Mouse (Mus musculus) forelimb bud, embryonic 11.5 days (tissue): Measurements from ENCODE around the gene Ggt5.
A peak's percentile ranks its signal among the peaks of the same experiment; 100 is the strongest.
"Not testable (repeated sequence)": the region's sequence is repeated elsewhere in the genome, so short reads cannot be mapped to it uniquely, and the experiment has no call there.

ENCODE experiments used
- DNase-seq: peaks from one replicate; pipeline ENCODE4 v3.0.0-alpha.2; 2012; ENCODE audit warnings: low read depth, low spot score

The Ggt5 gene

DNA sequence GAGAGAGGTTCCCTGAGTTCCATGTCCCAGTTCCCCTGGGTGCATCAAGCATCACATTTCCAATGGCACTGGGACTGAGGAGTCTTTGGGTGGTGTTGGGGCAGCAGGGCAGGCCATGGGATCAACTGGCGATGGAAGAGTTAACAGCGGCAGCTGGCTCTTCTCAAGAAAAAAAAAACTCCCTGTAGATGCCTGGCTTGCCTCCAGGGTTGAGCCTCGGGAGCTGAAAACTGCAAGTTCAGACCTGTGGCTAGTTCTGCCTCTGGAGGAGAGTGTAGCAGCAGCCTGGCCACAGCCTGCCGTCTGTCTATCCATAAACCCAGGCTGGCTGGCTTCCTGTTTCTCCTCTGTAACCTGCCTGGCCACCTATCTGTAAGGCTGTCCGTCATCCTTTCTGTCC, at the start of gene Ggt5:
Gene Ggt5, plus strand, starts transcription at position 212 of the 400 bp plus-strand sequence.
- DNase-seq = peak; percentile 40

DNA sequence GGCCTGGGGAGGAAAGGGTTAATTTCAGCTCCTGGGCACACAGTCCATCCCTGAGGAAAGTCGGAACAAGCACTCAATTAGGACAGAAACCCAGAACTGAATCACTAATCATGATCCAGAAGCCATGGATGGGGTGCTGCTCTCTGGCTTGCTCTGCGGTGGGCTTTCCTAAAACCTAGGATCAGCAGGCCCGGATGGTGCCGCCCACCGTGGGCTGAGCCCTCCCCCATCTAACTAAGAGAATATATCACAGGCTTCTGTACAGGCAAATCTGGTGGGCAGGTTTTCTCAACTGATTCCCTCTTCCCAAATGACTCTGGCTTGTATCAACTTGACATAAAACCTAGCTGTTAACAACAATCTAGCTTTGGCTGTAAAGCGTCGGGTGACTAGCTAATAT, 41.2 kb upstream of the Ggt5 start:
- DNase-seq = peak; percentile 29

DNA sequence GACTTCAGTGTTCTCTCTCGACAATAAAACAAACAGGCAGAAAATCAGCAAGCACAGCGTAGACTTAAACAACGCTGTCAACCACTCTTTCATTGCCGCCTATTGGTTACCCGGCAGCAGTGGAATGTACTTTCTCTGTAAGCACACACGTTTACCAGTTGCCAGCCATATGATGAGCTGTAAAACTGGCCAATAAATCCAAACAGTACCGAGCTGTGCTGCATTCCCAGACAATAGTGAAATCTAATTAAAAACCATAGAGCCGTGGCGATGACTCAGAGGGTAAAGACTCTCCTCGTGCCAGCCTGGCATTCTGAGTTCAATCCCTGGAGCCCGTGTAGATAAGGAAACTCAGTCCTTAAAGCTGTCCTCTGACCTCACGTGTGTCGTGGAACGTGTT, 40.7 kb upstream of the Ggt5 start:
- DNase-seq = peak; percentile 70

DNA sequence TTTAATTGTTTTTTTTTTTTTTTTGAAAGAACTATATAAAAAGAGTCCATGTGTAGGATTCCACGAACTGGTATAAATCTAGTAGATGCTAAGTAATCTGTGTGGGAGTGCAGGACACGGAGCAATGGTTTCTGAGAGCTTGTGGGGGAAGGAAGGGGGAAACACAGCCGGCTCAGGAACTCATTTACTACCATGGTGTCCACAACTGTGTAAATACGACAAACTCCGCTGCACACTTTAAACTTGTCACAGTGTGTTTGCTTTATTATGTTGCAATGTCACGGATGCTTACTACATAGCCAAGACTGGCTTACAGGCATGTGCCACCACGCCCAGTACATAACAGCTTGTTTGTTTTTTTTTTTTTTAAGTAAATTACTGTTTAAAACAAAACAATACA, 39.3 kb upstream of the Ggt5 start:
- no peak for DNase-seq

DNA sequence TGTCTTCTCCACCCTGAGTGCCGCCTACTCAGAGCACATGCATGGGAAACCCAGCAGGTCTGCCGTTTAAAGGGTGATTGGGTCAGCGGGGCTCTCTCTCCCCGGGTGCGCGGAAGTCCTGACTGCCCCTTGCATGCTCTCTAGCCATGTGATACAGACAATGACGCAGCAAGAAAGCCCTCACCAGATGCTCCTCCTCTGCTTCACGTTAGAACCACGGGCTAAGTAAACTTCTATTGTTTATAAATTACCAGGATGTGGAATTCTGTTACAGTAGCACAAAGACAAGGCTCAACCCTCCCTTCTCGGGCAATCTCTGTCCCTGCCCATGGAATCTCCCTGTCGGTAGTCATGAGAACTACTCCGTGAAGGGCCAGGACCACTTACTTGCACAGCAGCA, 38.0 kb upstream of the Ggt5 start:
- DNase-seq = no peak

DNA sequence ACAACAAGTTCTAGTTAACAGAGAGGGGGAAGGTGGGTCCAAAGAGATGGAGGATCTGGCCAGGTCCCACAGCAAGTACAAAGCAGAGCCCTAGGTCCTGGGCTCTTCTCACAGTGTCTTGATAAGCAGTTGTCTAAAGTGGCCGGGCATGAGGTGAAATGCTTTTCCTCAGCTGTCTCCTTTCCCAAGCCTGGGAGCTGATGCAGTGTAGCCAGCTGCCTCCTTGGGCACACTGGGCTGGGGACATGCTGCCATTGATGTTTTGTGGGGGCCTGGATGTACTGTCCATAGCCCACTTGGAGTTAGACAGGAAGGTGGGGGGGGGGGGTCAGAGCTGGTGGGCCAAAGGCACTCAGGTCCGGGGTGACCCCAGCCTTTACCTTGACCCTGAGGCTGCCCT, 37.0 kb upstream of the Ggt5 start:
- DNase-seq = no peak

DNA sequence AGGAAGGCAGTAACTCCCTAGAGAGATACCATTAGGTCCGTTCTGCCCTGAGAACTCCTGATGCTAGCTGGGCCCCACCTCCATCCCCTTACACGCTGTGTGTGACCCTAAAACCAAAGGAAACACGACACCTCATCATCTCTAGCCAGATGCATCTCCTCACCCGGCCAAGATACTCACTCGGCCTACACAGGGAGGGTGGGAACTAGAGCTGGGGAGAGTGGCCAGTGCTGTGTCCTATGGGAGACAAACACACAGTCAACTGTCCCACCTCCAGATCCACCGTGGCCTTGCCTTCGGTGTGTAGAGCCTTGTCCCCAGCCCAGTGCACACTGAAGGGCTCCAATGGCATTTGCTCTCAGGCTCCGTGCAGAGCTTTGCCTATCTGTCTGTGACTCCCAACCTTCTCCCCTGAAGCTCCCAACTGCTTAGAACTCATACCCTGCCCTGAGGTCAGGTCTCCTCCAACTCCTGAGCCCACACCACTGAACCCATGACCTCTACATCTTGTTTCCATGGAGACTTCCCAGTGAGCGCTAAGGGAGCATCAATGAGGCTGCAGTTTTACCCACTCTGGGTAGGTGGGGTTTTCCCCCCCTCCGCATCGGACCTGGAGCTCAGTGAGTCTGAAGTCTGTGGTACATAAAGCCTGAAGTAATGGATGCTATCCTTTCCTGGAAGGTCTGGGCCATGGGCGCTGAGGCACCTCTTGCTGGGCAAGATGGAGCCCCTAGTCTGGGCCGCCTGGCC, 36.3 kb upstream of the Ggt5 start:
- no peak for DNase-seq

DNA sequence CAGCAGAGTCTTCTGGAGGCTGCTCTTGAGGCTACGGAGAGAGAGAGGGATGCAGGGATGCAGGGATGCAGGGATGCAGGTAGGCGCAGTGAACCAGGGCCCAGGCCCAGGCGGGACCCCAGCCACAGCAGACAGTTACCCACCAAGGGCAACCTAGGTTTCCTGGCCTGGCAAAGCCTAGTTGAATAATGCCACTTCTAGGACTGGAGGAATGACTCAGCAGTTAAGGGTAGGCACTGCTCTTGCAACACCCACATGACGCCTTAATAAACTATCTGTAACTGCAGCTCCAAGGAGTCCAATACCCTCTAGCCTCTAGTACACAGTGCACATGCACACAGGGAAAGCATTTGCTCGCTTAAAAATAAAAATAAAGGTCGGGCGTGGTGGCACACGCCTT, 35.0 kb upstream of the Ggt5 start:
- DNase-seq = no peak

DNA sequence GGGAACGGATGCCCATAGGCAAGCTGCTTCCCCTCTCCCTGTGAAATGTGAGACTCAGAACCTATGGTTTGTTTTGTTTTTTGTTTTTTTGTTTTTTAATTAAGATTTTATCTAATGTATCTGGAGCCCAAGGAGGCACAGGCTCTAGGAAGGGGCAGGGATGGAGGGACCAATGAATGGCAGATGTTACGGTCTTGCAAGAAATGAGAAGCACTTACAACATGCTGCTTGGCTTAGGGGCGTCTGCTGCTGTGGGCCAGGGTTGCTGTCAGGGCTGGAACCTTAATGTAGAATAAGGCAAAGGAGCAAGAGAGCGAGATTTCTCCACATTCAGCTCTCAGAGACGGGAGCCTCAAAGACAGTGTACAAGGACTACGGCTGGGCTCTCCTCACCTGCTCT, 33.6 kb upstream of the Ggt5 start:
- DNase-seq = no peak

DNA sequence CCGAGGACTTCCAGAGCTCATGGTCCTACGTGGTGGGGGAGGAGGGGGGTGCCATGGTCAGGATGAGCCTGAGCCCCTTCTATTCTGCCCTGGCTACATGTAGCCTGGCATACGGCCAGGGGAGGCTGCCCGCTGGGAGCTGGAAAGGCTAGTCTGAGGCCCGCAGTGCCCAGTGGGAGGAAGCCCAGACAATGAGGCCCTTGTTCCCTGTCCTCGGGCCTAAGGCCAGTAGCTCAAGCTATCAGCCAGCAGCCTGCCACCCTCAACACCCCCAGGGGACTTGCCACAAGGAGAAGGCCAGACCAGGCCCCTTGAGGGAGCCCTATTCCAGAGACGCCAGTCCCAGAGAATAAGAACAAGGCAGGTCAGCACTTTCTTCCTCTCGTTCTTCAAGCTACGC, 33.1 kb upstream of the Ggt5 start:
- no peak for DNase-seq

DNA sequence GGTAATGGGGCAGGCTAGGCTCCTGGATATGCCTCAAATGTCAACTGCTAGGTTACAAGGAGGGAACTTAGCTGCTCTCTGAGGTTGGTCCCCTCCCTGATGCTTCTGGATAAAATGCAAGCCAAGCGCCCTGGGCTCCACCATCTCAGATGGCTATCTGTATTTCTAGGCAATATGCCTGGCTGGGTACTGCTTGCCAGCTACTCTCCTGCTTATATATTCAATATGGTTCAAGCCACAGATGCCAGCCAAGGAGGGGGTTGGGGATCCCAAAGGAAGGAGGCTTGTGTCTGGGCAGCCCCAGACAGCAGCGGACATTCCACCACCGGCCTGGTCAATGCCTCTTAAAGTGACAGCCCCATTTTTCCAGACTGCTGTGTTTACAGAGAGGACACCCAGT, 30.6 kb upstream of the Ggt5 start:
- no peak for DNase-seq

DNA sequence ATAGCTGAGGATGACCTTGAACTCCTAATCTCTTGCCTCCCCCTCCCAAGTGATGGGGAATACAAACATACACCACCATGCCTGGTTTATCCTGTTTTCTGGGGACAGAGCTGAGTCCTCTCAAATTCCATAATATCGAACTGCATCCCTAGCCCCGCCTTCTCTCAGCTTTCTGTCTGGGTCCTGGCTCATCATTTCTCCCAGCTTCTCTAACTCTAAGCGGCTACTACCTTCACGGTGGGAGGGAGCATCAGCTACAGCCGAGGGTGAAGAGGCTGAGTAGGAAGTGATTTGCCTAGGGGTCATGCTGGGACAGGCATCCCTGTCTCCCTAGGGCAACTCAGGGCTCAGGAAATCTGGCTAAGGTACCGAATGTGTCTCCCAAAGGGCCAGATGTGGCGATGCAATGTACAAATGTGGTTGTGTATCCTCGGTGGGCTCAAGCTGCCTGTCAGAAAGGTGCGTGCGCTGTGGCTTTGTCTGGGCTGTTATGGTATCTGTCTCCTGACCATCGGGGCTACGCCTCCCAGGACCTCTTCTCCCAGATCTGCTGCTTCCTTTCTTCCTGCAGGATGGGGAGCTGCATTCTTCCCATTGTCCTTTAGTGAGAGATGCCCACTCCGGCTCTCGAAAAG, 30.0 kb upstream of the Ggt5 start:
- DNase-seq = no peak

DNA sequence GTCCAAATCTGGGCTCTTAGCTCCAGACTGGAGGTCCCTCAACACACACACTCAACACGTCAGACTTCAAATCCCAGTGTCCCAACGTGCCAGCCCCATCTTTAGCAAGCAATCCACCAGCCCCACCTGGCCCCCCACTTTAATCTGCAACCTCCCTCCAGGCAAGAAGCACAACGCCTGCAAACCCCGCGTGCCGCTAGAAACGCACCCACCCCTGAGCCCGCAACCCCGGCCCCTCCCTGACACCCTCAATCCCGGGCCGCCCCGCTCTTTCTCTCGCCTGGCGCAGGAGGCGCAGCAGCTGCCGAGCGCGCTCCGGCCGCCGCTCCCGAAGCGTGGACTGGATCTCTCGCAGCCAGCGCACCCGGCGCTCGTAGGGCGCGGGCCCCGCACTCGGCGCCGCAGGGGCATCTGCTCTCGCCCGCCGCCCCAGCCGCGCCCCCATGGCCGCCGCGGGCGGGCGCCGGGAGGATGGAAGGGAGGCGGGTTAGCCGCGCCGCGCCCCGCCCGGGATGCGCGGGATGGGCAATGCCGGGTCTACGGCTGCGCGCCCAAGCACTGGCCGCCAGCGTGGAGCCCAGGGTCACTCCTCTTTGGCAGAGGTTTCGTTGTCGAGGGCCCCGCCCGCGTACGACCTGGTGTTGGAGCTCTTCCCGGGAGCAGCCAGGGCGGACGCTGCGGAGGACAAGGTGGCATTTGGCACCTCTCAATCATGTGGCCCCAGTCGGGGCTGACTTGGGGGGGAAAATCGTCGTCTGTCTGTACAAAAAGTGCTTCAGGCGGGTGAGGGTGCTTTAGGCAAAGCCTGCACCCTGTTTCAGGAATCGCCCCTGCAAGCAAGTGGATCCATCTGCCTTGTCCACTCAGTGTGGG, 29.2 kb upstream of the Ggt5 start, which contains the start of gene Lrrc75b:
Gene Lrrc75b, minus strand, starts transcription at position 655 of the 873 bp plus-strand sequence.
- DNase-seq = no peak

DNA sequence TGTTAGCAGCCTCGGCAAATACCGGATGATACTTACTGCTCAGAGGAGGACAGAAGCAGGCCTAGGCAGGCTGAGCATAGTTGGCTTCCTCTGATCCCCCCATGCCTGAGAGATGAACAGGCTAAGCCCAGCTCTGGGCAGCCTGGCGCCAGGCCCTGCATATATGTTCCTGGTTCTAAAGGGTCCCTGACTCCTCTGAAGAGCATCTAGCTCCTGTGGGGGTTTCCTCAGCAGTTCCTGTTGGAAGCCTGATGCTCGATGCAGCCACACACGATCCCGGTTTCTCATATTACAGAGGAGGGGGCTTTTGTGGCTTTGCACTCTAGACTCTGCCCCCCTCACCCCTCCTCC, 28.6 kb upstream of the Ggt5 start:
- DNase-seq = no peak

DNA sequence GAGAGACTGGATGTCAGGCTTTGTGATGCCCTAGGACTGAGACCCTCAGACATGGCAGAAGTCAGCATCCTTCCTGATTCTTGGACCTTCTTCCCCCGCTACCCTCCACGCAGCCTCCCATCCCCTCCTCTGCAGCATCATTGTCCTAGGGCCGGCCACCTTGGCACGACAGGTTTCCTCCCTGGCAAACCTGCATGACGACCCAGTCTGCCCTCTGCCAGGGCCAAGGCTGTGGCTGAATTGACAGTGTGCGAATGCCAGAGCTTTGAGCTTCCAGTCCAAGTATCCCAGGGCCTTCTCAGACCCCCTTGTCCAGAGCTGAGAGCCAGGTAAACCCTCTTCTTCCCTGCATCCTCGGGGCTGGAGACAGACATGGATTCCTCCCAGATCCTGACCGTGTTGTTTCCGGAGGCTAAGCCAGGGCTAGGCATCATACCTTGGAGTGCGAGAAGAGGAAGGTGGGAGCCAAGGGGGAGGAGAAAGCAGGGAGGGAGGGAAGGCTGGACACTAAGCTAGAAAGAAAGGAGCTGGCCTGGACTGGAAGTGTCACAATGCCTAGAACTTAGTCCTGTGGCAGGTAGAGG, 28.0 kb upstream of the Ggt5 start, which contains the start of gene Ggt1:
Gene Ggt1, plus strand, starts transcription at position 534 of the 584 bp plus-strand sequence.
- no peak for DNase-seq

DNA sequence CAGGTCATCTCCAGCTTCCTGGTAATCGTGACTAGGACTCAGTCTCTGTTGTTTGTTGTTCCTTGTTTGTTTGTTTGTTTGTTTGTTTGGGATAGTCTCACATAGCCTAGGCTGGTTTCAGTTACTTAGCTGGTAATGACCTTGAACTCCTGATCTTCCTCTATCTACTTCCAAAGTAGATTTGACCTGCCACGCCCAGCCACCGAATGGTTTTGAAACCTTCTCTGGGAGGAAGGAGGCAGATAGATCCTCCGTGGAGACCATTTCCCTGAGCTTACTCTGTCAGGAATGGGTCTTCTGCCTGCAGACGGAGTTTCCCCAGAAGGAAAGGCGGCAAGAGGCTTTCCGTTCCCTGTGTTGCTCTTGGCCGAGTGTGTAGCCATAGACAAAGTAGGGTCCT, 26.5 kb upstream of the Ggt5 start:
- no peak for DNase-seq

DNA sequence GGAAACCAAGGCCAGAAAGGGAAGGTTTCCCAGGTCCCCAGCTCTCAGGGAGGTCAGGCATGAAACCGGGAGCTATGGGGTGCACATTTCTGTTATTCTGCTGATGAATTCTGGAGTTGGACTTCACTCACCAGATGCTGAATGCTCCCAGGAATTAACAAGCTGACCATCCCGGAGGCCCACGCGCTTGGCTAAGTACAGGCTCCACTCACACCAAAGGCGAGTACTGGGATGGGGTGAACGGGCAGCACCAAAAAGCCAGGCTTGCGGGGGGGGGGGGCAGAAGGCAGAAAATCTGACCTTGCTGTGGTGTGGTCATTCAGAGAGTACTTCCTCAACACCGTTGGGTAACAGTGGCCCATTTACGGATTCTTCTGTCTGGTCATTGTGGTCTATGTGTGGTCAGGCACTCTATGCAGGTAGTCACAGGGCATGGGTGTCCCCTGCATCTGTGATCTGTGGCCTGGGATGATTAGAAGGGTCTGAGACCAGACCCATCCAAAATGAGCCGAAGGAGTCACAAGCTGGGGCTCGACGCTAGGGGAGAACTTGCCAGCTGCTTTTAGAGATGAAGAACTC, 24.4 kb upstream of the Ggt5 start:
- DNase-seq = no peak

DNA sequence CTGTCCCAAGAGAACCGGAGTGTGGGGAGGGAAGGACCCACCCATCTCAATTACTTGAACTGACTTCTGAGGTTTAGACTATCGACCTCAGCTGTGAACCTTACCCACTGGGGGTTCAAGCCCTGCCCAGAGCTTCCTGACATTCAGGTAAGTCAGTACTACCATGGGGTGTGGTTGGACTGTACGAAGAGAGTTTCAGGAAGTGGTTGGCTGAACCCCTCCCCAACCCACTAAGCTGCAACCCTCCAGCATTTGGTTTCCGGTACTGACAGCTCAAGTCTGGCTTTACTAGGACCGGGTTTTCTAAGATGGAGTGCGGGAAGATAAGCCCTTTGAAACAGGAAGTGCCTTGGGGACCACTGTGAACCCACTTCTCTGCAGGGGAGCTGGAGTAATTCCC, 23.7 kb upstream of the Ggt5 start:
- no peak for DNase-seq

DNA sequence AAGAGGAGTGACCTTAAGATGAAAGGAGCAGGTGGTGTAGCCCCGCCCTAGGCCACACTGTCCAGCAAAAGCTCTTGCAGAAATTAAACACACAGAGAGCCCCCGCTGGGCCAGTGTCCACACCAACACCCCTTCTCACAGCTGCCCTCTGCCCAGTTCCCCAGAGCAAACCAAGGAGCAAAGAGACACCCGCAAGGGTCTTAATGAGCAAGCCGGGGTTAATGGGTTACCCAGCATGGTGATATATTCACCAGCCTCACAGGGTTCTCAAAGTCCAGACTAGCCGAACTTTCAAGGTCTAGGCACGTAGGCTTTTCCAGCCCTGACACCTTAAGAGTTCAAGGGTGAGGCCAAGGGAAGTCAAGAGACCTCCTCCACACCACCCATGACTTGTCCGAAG, 23.2 kb upstream of the Ggt5 start:
- DNase-seq = no peak

DNA sequence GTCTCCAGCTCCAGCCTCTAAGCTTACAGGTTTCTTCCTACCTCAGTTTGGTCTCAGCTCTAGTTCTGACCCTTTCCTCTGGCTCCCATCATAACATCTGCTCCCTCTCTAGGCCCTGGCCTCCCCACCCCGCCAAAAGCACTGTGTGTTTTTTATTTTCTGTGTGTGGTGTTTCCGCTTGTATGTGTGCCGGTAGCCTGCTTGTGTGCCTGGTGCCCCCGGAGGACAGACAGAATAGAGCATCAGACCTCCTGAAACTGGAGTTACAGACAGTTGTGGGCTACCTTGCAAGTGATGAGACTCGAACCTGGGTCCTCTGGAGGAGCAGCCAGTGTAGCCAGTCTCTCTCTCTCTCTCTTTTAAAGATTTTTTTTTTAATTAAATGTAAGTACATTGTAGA, 22.8 kb upstream of the Ggt5 start:
- no peak for DNase-seq

DNA sequence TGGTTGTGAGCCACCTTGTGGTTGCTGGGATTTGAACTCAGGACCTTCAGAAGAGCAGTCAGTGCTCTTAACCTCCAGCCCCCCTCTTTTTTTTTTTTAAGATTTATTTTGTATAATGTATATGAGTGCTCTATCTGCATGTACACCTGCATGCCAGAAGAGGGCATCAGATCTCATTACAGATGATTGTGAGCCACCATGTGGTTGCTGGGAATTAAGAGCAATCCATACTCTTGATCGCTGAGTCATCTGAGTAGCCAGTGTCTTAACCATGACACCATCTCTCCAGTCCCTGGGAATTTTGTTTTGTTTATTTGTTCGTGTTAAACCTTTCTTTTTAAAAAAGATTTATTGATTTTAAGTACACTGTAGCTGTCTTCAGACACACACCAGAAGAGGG, 22.4 kb upstream of the Ggt5 start:
- not testable (repeated sequence) for DNase-seq

DNA sequence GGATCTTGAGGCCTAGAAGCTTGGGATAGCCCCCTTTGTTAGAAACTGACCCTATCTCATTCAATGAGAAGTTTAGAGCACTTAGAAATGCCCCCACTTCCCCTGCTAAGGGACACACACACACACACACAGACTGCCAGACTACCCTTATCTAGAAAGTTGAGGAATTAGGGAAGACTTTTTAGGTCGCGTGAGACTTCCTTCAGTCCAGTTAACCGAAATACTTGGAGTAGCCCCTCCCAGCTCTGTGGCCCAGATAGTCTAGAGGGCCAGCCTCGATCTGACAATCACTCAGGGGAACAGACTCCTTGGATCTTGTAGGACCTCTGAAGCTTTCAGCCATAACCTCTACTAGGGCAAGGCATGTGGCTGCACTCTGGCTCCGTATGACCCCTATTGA, 21.1 kb upstream of the Ggt5 start:
- DNase-seq = no peak
